In the genomic region with DNA sequence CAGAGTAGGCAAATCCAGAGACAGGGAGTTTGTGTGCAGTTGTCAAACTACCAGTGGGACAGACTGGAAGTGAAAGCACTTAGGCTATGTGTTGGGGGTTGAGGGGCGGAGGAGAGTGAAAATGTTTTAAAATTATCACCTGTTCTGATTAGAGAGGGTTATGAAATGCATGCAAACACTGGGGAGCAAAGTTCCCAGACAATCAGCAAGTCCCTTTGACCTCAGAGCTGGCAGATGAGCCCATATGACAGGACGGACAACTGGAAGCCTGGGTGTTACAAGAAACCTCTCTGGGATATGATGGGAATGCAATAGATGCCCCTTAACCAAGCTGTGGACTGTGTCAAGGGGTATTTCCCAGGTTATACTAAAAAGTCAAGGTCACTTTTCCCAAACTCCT, we compare ENCODE assay signal across 21 mouse cellular contexts. TPM values are rescaled to one million over a fixed set of nuclear protein-coding genes. Genes with fewer than 3 reads are reported as not detected.
A peak's percentile ranks its signal among the peaks of the same experiment; 100 is the strongest.
DNase-seq lines count a peak whose midpoint lies in the region; ATAC-seq and TF ChIP-seq lines count a peak whose summit lies in the region.
"Had no signal": no experiment of that assay in that cellular context is flagged by ENCODE, and none has a peak within 500 bp of the region (broad histone marks: within the 10 kb centered on the region; RNA-seq: fewer than 3 reads in every experiment).

No protein-coding gene starts in this region.

- peaks cover 32% of the 10 kb centered on the region; the same call in 1 of the 2 replicates for H3K4me1 ChIP-seq in kidney, adult 2 months (ENCODE audit: control insufficient read depth, insufficient read depth, low read length)
- H3K4me1 ChIP-seq in kidney, embryonic 14.5 days (ENCODE audit: control insufficient read depth, insufficient read depth, low read length) = peaks cover 7% of the 10 kb centered on the region
- H3K4me1 ChIP-seq in CH12.LX (ENCODE audit: control insufficient read depth in 1 of 2, insufficient read depth in 2 of 2) = peaks cover 0 to 40% of the 10 kb centered on the region in 2 experiments; a peak in 2 of 4 replicates
- 0 out of 2 replicates have a peak, but pooled peaks cover 6% of the 10 kb centered on the region for H3K4me1 ChIP-seq in intestine, postnatal 0 days (replicated peaks; ENCODE audit: control insufficient read depth, insufficient read depth, low read length)

- H3K79me2 ChIP-seq in CH12.LX (replicated peaks; ENCODE audit: control insufficient read depth, extremely low read depth, insufficient read depth, poor library complexity, severe bottlenecking) = peaks cover 8% of the 10 kb centered on the region
- peaks cover 70% of the 10 kb centered on the region for H3K79me2 ChIP-seq in macrophage (ENCODE audit: inconsistent target)

- peak; percentile 76 for DNase-seq in kidney, adult 2 months
- DNase-seq in CH12.LX (ENCODE audit: extremely low read depth) = no peak
- no peak for DNase-seq in thymus, postnatal 36 days
- no peak for DNase-seq in ovary, adult 18-20 months (ENCODE audit: low spot score)
- DNase-seq: adrenal gland, postnatal 10 days; cerebellum, adult 11 months; cerebellum, postnatal 10 days; gastrocnemius, postnatal 10 days; spleen, adult 18-20 months; thymus, postnatal 4 days had no signal

- no peak overlapping the region for H3K9ac ChIP-seq in kidney, embryonic 14.5 days (ENCODE audit: low read depth, low read length)
- no peak overlapping the region for H3K9ac ChIP-seq in CH12.LX (ENCODE audit: insufficient read depth, low read depth)
- H3K9ac ChIP-seq in intestine, postnatal 0 days (ENCODE audit: low read depth, low read length) = no peak overlapping the region
- H3K9ac ChIP-seq: embryonic facial prominence, embryonic 12.5 days; forebrain, embryonic 13.5 days; lung, embryonic 15.5 days; midbrain, embryonic 13.5 days; neural tube, embryonic 13.5 days had no signal

- H3K4me3 ChIP-seq in kidney, adult 2 months (ENCODE audit: insufficient read depth, low read depth, low read length) = no peak overlapping the region
- no peak overlapping the region for H3K4me3 ChIP-seq in kidney, embryonic 14.5 days (ENCODE audit: low read length)
- H3K4me3 ChIP-seq in CH12.LX (replicated peaks in 1 of 3; ENCODE audit: low read depth in 2 of 3, low read length in 2 of 3, poor library complexity in 1 of 3) (no peak overlapping the region), macrophage (ENCODE audit: inconsistent target) (no peak overlapping the region)
- H3K4me3 ChIP-seq in intestine, postnatal 0 days (ENCODE audit: low read depth, low read length) = no peak overlapping the region
- H3K4me3 ChIP-seq: embryonic facial prominence, embryonic 12.5 days; erythroblast, embryonic 14.5 days; forebrain, embryonic 13.5 days; hindbrain, embryonic 10.5 days; lung, embryonic 15.5 days; midbrain, embryonic 13.5 days; neural tube, embryonic 13.5 days had no signal

- no peak for TF ChIP-seq EP300 in CH12.LX (IDR thresholded peaks at IDR 0.05; ENCODE audit: low read length)

- no peak for TF ChIP-seq POLR2A in kidney, adult 2 months (IDR thresholded peaks at IDR 0.05; ENCODE audit: low read depth, low read length)
- no peak for TF ChIP-seq POLR2A in CH12.LX (IDR thresholded peaks at IDR 0.05; ENCODE audit: low read depth, low read length)

- no peak for ATAC-seq in kidney, embryonic 14.5 days (ENCODE audit: low FRiP score, low TSS enrichment)
- peak; percentile 45; the same call in 1 of the 2 replicates for ATAC-seq in intestine, postnatal 0 days
- ATAC-seq: forebrain, embryonic 13.5 days; hindbrain, postnatal 0 days; midbrain, embryonic 13.5 days had no signal

- dilution Hi-C loops in CH12.LX (cut with MboI; ENCODE audit: extremely low pct_ligation_motif_present, extremely low pct_unique_long_range_greater_than_20kb, low sequenced_read_pairs) = no loop called here

- WGBS in kidney, adult 2 months = 63% methylated on average over 2 of the region's 2 CpGs
- 87% methylated on average over 2 of the region's 2 CpGs for WGBS in kidney, embryonic 14.5 days
- WGBS in intestine, postnatal 0 days = 44% methylated on average over 2 of the region's 2 CpGs
- WGBS in macrophage (ENCODE audit: missing documents) = 78% methylated on average over 2 of the region's 2 CpGs

- H3K27ac ChIP-seq in kidney, adult 2 months (ENCODE audit: insufficient read depth, low read depth, low read length) = peak overlapping the region; percentile 71
- no peak overlapping the region for H3K27ac ChIP-seq in kidney, embryonic 14.5 days (ENCODE audit: low read depth, low read length)
- H3K27ac ChIP-seq in CH12.LX (ENCODE audit: insufficient read depth, low read depth) (no peak overlapping the region), macrophage (0 out of 2 replicates have a peak overlapping the region, but pooled peaks have one; percentile 5)
- peak overlapping the region; percentile 78 for H3K27ac ChIP-seq in intestine, postnatal 0 days (ENCODE audit: low read depth, low read length)
- H3K27ac ChIP-seq: embryonic facial prominence, embryonic 12.5 days; forebrain, embryonic 13.5 days; hindbrain, embryonic 10.5 days; hindbrain, postnatal 0 days; lung, embryonic 15.5 days; midbrain, embryonic 13.5 days; neural tube, embryonic 13.5 days had no signal

- H3K4me2 ChIP-seq in kidney, embryonic 14.5 days (replicated peaks; ENCODE audit: low read depth, low read length) = no peak overlapping the region
- H3K4me2 ChIP-seq in CH12.LX (ENCODE audit: insufficient read depth, low read depth, poor library complexity, severe bottlenecking) = no peak overlapping the region
- H3K4me2 ChIP-seq in intestine, postnatal 0 days (replicated peaks; ENCODE audit: low read depth) = no peak overlapping the region
- H3K4me2 ChIP-seq: embryonic facial prominence, embryonic 12.5 days; forebrain, embryonic 13.5 days; lung, embryonic 15.5 days; midbrain, embryonic 13.5 days; neural tube, embryonic 13.5 days had no signal

- H3K36me3 ChIP-seq in kidney, adult 2 months (ENCODE audit: control insufficient read depth, insufficient read depth, low read length) = peaks cover 13% of the 10 kb centered on the region
- peaks cover 21% of the 10 kb centered on the region; the same call in 1 of the 2 replicates for H3K36me3 ChIP-seq in kidney, embryonic 14.5 days (ENCODE audit: control insufficient read depth, insufficient read depth, low read length)
- H3K36me3 ChIP-seq in CH12.LX (replicated peaks in 1 of 2; ENCODE audit: control insufficient read depth in 1 of 2, insufficient read depth in 1 of 2, low read length in 1 of 2) (peaks cover 12 to 61% of the 10 kb centered on the region in 2 experiments), macrophage (ENCODE audit: inconsistent target) (peaks cover 11% of the 10 kb centered on the region)
- H3K36me3 ChIP-seq in intestine, postnatal 0 days (ENCODE audit: control insufficient read depth, insufficient read depth) = peaks cover 23% of the 10 kb centered on the region; the same call in 1 of the 2 replicates

- H3K9me3 ChIP-seq in kidney, embryonic 14.5 days (ENCODE audit: control insufficient read depth, low read length) = no peaks in the 10 kb centered on the region
- H3K9me3 ChIP-seq in CH12.LX (replicated peaks; ENCODE audit: low read length) = no peaks in the 10 kb centered on the region
- no peaks in the 10 kb centered on the region for H3K9me3 ChIP-seq in intestine, postnatal 0 days (ENCODE audit: control insufficient read depth)
- H3K9me3 ChIP-seq: embryonic facial prominence, embryonic 12.5 days; forebrain, embryonic 13.5 days; hindbrain, embryonic 10.5 days; lung, embryonic 15.5 days; midbrain, embryonic 13.5 days; neural tube, embryonic 13.5 days had no signal

- TF ChIP-seq CTCF in kidney, adult 2 months (conservative IDR thresholded peaks at IDR 0.05; ENCODE audit: insufficient read depth, insufficient read length, low read depth, low read length) = no peak
- TF ChIP-seq CTCF in CH12.LX (conservative IDR thresholded peaks at IDR 0.05 in 1 of 2, IDR thresholded peaks at IDR 0.05 in 1 of 2; ENCODE audit: low read depth in 2 of 2, low read length in 2 of 2) = no peak
- no peak for TF ChIP-seq CTCF in intestine, postnatal 0 days (IDR thresholded peaks at IDR 0.05; ENCODE audit: low read depth)

- no peak for TF ChIP-seq RAD21 in CH12.LX (IDR thresholded peaks at IDR 0.05; ENCODE audit: low read depth, low read length)

- in situ Hi-C loops in CH12.LX (cut with MboI; ENCODE audit: low pct_ligation_motif_present, low pct_unique_long_range_greater_than_20kb, low sequenced_read_pairs) = no loop called here

- no peaks in the 10 kb centered on the region for H3K27me3 ChIP-seq in kidney, adult 2 months (replicated peaks; ENCODE audit: control insufficient read depth, insufficient read depth, low read length)
- no peaks in the 10 kb centered on the region for H3K27me3 ChIP-seq in kidney, embryonic 14.5 days (ENCODE audit: control insufficient read depth, insufficient read depth, low read length)
- H3K27me3 ChIP-seq in CH12.LX (replicated peaks) = no peaks in the 10 kb centered on the region
- no peaks in the 10 kb centered on the region for H3K27me3 ChIP-seq in intestine, postnatal 0 days (replicated peaks; ENCODE audit: control insufficient read depth, insufficient read depth, low read length)
- H3K27me3 ChIP-seq: embryonic facial prominence, embryonic 12.5 days; forebrain, embryonic 13.5 days; lung, embryonic 15.5 days; midbrain, embryonic 13.5 days; neural tube, embryonic 13.5 days had no signal

TF ChIP-seq in CH12.LX, 34 proteins besides CTCF, POLR2A, EP300 and RAD21:
- TF ChIP-seq MYC (IDR thresholded peaks at IDR 0.05; ENCODE audit: low read depth, low read length) = no peak
- 0 out of 2 replicates have a peak, but pooled peaks have one; percentile 24 for TF ChIP-seq MAFK (IDR thresholded peaks at IDR 0.05; ENCODE audit: insufficient replicate concordance, low read length)
- TF ChIP-seq SMC3 (IDR thresholded peaks at IDR 0.05; ENCODE audit: low read depth, low read length) = no peak
- no peak for TF ChIP-seq SIN3A (IDR thresholded peaks at IDR 0.05; ENCODE audit: low read length)
- no peak for TF ChIP-seq TCF12 (IDR thresholded peaks at IDR 0.05; ENCODE audit: low read depth, low read length)
- TF ChIP-seq PAX5 (IDR thresholded peaks at IDR 0.05; ENCODE audit: low read length) = no peak
- TF ChIP-seq E2F4 (IDR thresholded peaks at IDR 0.05; ENCODE audit: insufficient replicate concordance, low read depth, low read length) = no peak

RNA-seq across cellular contexts. Expression of a gene that starts 28.2 kb away (rescaled TPM):
- 29.8 and 30.4 TPM in 2 replicates for polyA plus RNA-seq in kidney, adult 2 months (2012; rRNA removed)
- polyA plus RNA-seq in kidney, embryonic 14.5 days (2014; fragmentation: Nextera tagmentation; extraction: Ambion mirVana) = 0.46 and 1.0 TPM in 2 replicates
- total RNA-seq in CH12.LX (2012; rRNA removed) (0.04 TPM in 2 replicates), CH12.LX (2014; rRNA removed) (not detected in 2 replicates)
- polyA plus RNA-seq in CH12.LX (2012; ENCODE audit: insufficient read length, low read depth) (not detected in 2 replicates), macrophage (2018) (not detected in 3 replicates)
- 5.0 and 6.5 TPM in 2 replicates for polyA plus RNA-seq in intestine, postnatal 0 days (2015; fragmentation: Nextera tagmentation; extraction: Ambion mirVana)
- 1 to 10 TPM in 1 of 26 experiments, not detected in 25; 4.2 TPM for total RNA-seq in macrophage (2018; cell fraction: chromatin; rRNA removed)
- not detected for total RNA-seq in macrophage (2018; cell fraction: cytosol; rRNA removed)
- 1 to 10 TPM in 1 of 26 experiments, not detected in 25; 1.2 TPM for total RNA-seq in macrophage (2018; cell fraction: nucleus; rRNA removed)

Comparison
In these comparisons a context has a peak if more than half of its experiments do, and no peak if none do; other contexts are left out.
1. H3K27ac ChIP-seq: peak in kidney, adult 2 months (single experiment), intestine, postnatal 0 days (single experiment) and macrophage (single experiment); none in kidney, embryonic 14.5 days (single experiment) and CH12.LX (single experiment).